Mouse (Mus musculus): ENCODE data around the gene Il1r2.

GRCm38 (mm10) chr1:40081041-40081440, 7.2 kb downstream of the Il1r2 start:
- TF ChIP-seq CHD2 (IDR thresholded peaks at IDR 0.05; ENCODE audit: low read depth, low read length): no peak
- no peak for TF ChIP-seq MAFK (IDR thresholded peaks at IDR 0.05; ENCODE audit: insufficient read depth, low read depth, low read length)
- TF ChIP-seq ZNF384 (IDR thresholded peaks at IDR 0.05; ENCODE audit: low read depth, low read length): no peak
- no peak for TF ChIP-seq ZC3H11A (IDR thresholded peaks at IDR 0.05; ENCODE audit: borderline replicate concordance, low read depth, low read length)
- TF ChIP-seq HCFC1 (IDR thresholded peaks at IDR 0.05; ENCODE audit: borderline replicate concordance, insufficient read depth, low read length): no peak
